Mouse (Mus musculus) neural tube, embryonic 11.5 days (tissue): ENCODE data around the gene Col16a1. TPM values are rescaled to one million over a fixed set of nuclear protein-coding genes. Genes with fewer than 3 reads are reported as not detected.

Source experiments
- ATAC-seq: fragments of 200-750 bp; cut with Nextera tagmentation; 2 replicates; pipeline ENCODE4 v1.8.0; 2017; ENCODE audit warnings: moderate number of reproducible peaks, mild to moderate bottlenecking, moderate TSS enrichment, moderate library complexity; ENCODE audit not compliant: insufficient read depth, low FRiP score, low TSS enrichment
- DNase-seq: peaks from one replicate; pipeline ENCODE4 v3.0.0-alpha.2; 2015; ENCODE audit warnings: low spot score
- H3K27ac ChIP-seq: fragments of 300-500 bp; sonication (generic); 2 replicates; pipeline ENCODE4 v1.5.1; 2014; ENCODE audit warnings: low read depth, mild to moderate bottlenecking, low read length
- H3K27me3 ChIP-seq: fragments of 300-500 bp; sonication (generic); 2 replicates; pipeline ENCODE4 v1.6.1; 2014; ENCODE audit warnings: mild to moderate bottlenecking, low read length, mixed read lengths; ENCODE audit not compliant: control insufficient read depth, insufficient read depth
- H3K36me3 ChIP-seq: fragments of 300-500 bp; sonication (generic); 2 replicates; pipeline ENCODE4 v1.6.1; 2014; ENCODE audit warnings: mild to moderate bottlenecking, low read length, moderate library complexity, mixed read lengths; ENCODE audit not compliant: control insufficient read depth, insufficient read depth
- H3K4me1 ChIP-seq: fragments of 300-500 bp; sonication (generic); 2 replicates; pipeline ENCODE4 v1.6.1; 2014; ENCODE audit warnings: low read length, mixed read lengths; ENCODE audit not compliant: control insufficient read depth, insufficient read depth
- H3K4me2 ChIP-seq: fragments of 300-500 bp; sonication (generic); 2 replicates; pipeline ENCODE4 v1.6.1; 2014; ENCODE audit warnings: low read depth, mild to moderate bottlenecking, moderate library complexity
- H3K4me3 ChIP-seq: fragments of 300-500 bp; sonication (generic); 2 replicates; pipeline ENCODE4 v1.5.1; 2014; ENCODE audit warnings: low read depth, low read length
- H3K9ac ChIP-seq: fragments of 300-500 bp; sonication (generic); 2 replicates; pipeline ENCODE4 v1.6.1; 2014; ENCODE audit warnings: mild to moderate bottlenecking, low read length
- H3K9me3 ChIP-seq: fragments of 300-500 bp; sonication (generic); 2 replicates; pipeline ENCODE4 v1.6.1; 2016; ENCODE audit warnings: low read length; ENCODE audit not compliant: control insufficient read depth
- WGBS: fragments of 180-500 bp; shearing (Covaris S2); extraction: QIAGEN DNeasy Blood & Tissue Kit; methylation state at CpG from one replicate; pipeline ENCODE4 v1.1.7; 2014; 5-methylcytosine and 5-hydroxymethylcytosine counted together
- polyA plus RNA-seq: library from polyadenylated mRNA; unstranded; fragments of >200 nt; fragmentation: Nextera tagmentation; extraction: Ambion mirVana; gene quantifications from 2 replicates; pipeline ENCODE4 v1.2.1, GENCODE M21; 2014

The Col16a1 gene
- polyA plus RNA-seq, 1 experiment from 2014 or later = 5.2 TPM

DNA sequence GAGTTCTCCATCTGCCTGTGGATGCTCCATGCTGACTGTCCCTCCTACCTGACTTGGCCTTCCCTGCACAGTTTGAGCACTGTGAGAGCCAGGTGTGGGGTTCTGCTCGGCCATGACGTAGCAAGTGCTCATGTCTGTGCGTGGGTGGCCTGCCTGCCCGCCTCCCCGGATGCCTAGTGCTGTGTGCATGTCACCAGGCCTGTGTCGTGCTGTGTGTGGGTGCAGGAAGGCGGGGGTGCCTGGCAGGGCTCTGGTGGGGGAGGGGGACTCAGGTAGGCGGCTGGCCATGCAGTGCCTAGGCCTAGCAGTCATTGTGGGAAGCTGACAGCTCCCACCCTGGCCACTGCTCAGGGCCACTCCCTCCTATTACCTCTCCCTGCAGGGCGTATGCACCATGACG, 34.5 kb upstream of the Col16a1 start:
- Histone ChIP-seq H3K9ac (no peak overlapping the region), H3K4me1 (no peaks in the 10 kb centered on the region), H3K4me2 (no peak overlapping the region), H3K9me3 (no peaks in the 10 kb centered on the region), H3K4me3 (no peak overlapping the region), H3K27me3 (no peaks in the 10 kb centered on the region), H3K36me3 (no peaks in the 10 kb centered on the region), H3K27ac (no peak overlapping the region)
- no peak for ATAC-seq
- DNase-seq = no peak
- 64% methylated on average over 10 of the region's 10 CpGs for WGBS

DNA sequence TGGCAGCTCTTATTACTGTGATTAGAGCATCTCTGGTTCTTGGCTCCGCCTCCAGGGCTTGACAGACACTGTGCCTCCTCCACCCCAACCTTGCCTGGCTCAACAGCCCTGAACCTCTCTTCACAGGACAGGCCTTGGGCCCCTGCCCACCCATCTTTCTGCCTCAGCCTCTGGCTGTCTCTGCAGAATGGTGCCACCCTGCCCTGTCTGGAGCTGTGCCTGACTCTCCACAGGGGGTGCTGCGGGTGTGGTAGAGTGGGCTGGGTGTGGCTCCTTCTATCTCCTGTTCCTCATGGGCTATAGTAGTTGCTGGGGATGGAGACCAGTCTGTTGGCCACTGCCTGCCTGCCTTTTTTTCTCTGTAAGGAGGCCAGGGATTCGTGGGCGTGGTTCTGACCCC, 31.6 kb upstream of the Col16a1 start:
- no peak for ATAC-seq

DNA sequence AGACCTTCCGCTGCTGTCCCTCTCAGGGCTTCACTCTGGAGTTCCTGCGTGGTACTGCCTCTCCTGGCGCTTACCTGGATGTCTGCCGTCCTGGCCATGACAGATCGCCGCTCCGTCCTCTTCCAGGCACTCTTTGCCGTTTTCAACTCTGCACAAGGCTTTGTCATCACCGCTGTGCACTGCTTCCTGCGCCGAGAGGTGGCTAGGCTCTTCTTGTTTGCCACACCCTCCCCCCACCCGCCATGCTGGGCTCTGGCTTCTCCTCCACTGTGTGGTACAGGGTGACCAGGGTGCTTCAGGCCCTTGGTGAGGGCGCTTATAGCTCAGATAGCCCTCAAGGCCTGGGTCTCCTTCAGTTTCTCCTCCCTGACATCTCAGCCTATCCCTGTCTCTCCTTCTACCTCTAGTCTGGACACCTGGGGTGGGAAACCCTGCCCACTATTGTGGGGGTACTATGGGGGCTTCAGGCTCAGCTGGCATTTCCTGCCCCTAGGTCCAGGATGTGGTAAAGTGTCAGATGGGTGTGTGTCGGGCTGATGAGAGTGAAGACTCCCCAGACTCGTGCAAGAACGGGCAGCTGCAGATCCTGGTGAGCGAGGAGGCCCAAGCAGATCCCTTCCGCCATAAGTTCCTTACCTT, 30.5 kb upstream of the Col16a1 start:
- no peaks in the 10 kb centered on the region for H3K36me3 ChIP-seq
- no peak overlapping the region for H3K27ac ChIP-seq
- no peak overlapping the region for H3K4me3 ChIP-seq
- no peak overlapping the region for H3K9ac ChIP-seq
- H3K4me2 ChIP-seq = no peak overlapping the region
- no peaks in the 10 kb centered on the region for H3K4me1 ChIP-seq
- H3K27me3 ChIP-seq = no peaks in the 10 kb centered on the region
- 69% methylated on average over 18 of the region's 18 CpGs for WGBS
- no peaks in the 10 kb centered on the region for H3K9me3 ChIP-seq
- no peak for DNase-seq
- no peak for ATAC-seq

More for the DNA sequence above, 31.6 kb upstream of the Col16a1 start:
- Histone ChIP-seq H3K9me3 (no peaks in the 10 kb centered on the region), H3K27me3 (no peaks in the 10 kb centered on the region), H3K4me2 (no peak overlapping the region), H3K27ac (no peak overlapping the region), H3K36me3 (no peaks in the 10 kb centered on the region), H3K4me3 (no peak overlapping the region), H3K4me1 (no peaks in the 10 kb centered on the region), H3K9ac (no peak overlapping the region)
- no peak for DNase-seq
- WGBS = 57% methylated on average over 4 of the region's 4 CpGs

DNA sequence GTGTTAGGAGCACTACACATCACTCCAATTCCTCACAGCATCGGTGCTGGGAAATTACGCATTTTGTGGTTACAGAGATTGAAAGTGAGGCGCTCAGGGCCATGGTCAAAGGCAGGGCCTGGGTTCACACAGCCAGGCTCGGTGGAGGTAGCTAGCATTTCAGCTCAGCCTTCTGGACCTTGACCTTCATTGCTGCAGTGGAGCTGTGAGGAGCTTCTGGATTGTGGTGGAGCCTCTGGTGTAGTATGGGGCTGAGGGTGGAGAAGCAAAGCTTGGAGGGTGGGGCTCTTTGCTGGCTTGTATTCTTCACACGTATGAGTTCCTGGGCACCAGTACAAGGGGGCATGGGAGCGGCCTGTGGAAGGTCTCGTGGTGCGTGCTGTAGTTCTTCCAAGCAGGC, 24.7 kb upstream of the Col16a1 start:
- WGBS = 90% methylated on average over 8 of the region's 8 CpGs
- Histone ChIP-seq H3K9me3 (no peaks in the 10 kb centered on the region), H3K27me3 (no peaks in the 10 kb centered on the region), H3K9ac (no peak overlapping the region), H3K4me3 (no peak overlapping the region), H3K4me1 (no peaks in the 10 kb centered on the region), H3K4me2 (no peak overlapping the region), H3K27ac (no peak overlapping the region), H3K36me3 (no peaks in the 10 kb centered on the region)
- ATAC-seq = no peak
- DNase-seq = no peak

DNA sequence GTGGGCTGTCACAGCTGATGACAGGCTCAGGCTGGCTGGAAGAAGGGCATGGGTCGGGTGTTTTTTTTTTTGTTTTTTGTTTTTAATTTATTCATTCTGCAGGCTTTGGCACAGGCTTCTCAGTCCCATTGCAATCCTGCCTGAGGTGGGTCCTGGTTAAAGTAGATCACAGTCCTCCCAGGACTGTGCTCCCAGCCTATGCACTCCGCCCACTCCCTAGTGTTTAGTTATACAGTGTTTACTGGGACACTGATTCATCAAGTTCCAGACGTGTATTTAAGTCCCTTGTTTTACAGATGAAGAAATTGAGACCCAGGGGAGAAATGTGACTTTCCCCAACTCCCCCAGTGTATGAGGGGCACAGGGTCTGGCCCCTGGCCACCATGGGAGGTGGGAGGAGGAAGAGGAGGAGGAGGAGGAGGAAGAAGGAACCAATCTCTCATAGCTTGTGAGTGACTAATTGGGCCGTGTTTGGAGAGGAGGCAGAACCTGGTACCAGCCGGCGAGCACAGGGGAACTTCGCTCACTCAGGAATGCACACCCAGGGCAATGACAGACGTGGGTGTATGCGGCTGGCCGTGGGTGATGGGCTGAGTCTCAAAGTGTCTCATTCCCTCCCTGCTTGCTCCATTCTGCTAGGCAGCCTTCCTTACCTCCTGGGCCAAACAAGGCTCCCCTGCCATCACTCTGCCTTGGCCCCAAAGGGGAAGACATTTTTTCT, 24.0 kb upstream of the Col16a1 start:
- ATAC-seq = no peak
- Histone ChIP-seq H3K27me3 (no peaks in the 10 kb centered on the region), H3K4me1 (no peaks in the 10 kb centered on the region), H3K36me3 (no peaks in the 10 kb centered on the region), H3K4me3 (no peak overlapping the region), H3K4me2 (no peak overlapping the region), H3K27ac (no peak overlapping the region), H3K9me3 (no peaks in the 10 kb centered on the region), H3K9ac (no peak overlapping the region)
- DNase-seq = no peak
- WGBS = 84% methylated on average over 10 of the region's 10 CpGs

DNA sequence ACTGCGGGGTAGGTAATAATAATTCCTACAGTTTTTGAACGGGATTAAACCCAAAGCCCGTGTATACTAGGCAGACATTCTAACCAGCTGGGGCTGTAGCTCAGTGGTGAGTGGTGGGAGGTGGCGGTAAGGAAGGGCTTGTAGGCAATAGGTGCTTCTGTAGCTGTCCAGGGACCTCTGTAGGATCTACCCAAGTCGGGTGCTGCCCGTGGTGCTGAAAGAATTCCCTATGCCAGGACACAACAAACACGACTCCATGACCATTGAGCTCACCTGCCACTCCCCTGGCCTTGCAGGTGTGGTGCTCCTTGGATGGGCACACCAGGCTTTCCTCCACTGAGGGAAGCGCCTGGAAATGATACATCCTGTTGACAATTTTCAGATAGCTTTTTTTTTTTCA, 22.1 kb upstream of the Col16a1 start:
- Histone ChIP-seq H3K36me3 (no peaks in the 10 kb centered on the region), H3K9ac (no peak overlapping the region), H3K27ac (no peak overlapping the region), H3K4me1 (no peaks in the 10 kb centered on the region), H3K9me3 (no peaks in the 10 kb centered on the region), H3K4me3 (no peak overlapping the region), H3K27me3 (no peaks in the 10 kb centered on the region), H3K4me2 (no peak overlapping the region)
- no peak for ATAC-seq
- DNase-seq = no peak
- WGBS = 47% methylated on average over 8 of the region's 8 CpGs

DNA sequence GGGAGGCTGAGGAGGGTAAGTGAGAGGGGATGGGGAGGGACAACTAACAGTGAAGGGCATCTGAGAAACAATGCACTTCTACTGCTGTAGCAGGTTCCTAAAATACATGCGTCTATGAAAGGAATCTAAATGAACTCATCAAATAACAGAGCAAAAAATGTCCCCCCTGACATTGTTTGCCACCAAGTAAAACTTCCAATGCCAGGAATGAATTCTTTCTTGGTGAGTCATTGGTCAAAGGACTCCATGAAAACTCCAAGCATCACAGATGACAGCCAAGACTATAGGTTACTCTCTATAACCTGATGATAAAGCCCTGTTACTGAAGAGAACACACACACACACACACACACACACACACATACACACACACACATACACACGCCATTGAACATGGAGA, 16.5 kb upstream of the Col16a1 start:
- no peaks in the 10 kb centered on the region for H3K27me3 ChIP-seq
- no peaks in the 10 kb centered on the region for H3K36me3 ChIP-seq
- no peaks in the 10 kb centered on the region for H3K4me1 ChIP-seq
- H3K4me3 ChIP-seq = no peak overlapping the region
- ATAC-seq (no peak), DNase-seq (no peak)
- no peak overlapping the region for H3K9ac ChIP-seq
- WGBS = 74% methylated on average over 2 of the region's 2 CpGs
- no peak overlapping the region for H3K27ac ChIP-seq
- no peaks in the 10 kb centered on the region for H3K9me3 ChIP-seq
- no peak overlapping the region for H3K4me2 ChIP-seq

DNA sequence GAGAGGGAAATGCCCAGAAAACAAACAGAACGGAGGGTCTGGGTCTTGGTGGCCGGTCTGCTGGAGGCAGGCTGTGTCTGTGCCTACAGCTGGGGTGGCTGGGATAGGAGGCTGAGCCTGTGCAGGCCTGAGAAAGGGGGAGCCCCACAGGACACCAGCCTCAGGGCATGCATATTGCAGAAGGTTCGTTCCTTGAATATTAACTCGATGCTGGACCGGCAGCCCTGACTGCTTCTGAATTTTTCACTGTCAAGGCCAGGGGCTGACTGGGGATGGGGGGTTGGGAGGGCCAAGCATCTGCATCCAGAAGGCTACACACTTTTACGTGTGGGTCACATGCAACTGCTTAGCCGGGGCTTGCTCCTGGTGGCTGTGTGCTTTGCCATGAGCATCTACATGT, 14.1 kb upstream of the Col16a1 start:
- no peak overlapping the region for H3K4me3 ChIP-seq
- H3K9me3 ChIP-seq = no peaks in the 10 kb centered on the region
- 0 out of 2 replicates have a peak, but pooled peaks cover 3% of the 10 kb centered on the region for H3K27me3 ChIP-seq
- H3K9ac ChIP-seq = no peak overlapping the region
- peaks cover 5% of the 10 kb centered on the region; the same call in 1 of the 2 replicates for H3K4me1 ChIP-seq
- WGBS = 62% methylated on average over 7 of the region's 7 CpGs
- no peak overlapping the region for H3K4me2 ChIP-seq
- ATAC-seq = no peak
- no peak overlapping the region for H3K27ac ChIP-seq
- no peaks in the 10 kb centered on the region for H3K36me3 ChIP-seq
- no peak for DNase-seq

DNA sequence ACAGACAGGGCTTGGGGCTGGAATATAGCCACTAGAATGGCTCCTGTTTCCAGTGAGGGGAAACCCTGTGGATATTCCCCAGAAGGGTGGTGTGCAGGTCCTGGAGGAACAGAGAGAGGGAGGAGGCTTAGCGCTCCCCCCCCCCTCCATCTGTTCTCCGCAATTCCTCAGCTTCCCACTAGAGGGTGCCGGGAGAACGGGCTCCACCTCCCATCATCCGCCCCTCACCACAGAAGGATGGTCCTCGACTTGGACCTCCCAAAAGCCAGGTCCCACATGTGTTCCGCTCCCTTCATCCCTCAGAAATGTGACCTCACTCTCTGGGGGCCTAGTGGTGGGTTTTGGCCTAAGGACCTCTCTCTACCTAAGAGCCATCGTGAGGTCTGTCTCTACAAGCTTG, 11.5 kb upstream of the Col16a1 start:
- Histone ChIP-seq H3K9ac (no peak overlapping the region), H3K4me3 (no peak overlapping the region), H3K27ac (no peak overlapping the region), H3K36me3 (no peaks in the 10 kb centered on the region), H3K4me2 (no peak overlapping the region), H3K9me3 (no peaks in the 10 kb centered on the region), H3K27me3 (0 out of 2 replicates have a peak, but pooled peaks cover 3% of the 10 kb centered on the region), H3K4me1 (peaks cover 5% of the 10 kb centered on the region; the same call in 1 of the 2 replicates)
- ATAC-seq (no peak), DNase-seq (peak; percentile 74)
- 5% methylated on average over 7 of the region's 8 CpGs for WGBS
